Mouse (Mus musculus) stomach, embryonic 14.5 days (tissue): ENCODE measurements around the gene Mafk. TPM values are rescaled to one million over a fixed set of nuclear protein-coding genes. Genes with fewer than 3 reads are reported as not detected.

Source experiments
- ATAC-seq: fragments of 200-750 bp; cut with Nextera tagmentation; 2 replicates; pipeline ENCODE4 v1.8.0; 2017; ENCODE audit warnings: low read depth, moderate TSS enrichment; ENCODE audit not compliant: insufficient number of reproducible peaks, insufficient read depth, low FRiP score
- H3K27ac ChIP-seq: fragments of 300-500 bp; sonication (generic); 2 replicates; pipeline ENCODE4 v1.5.1; 2014; ENCODE audit warnings: mild to moderate bottlenecking, low read length, moderate library complexity, mixed read lengths
- H3K27me3 ChIP-seq: fragments of 300-500 bp; sonication (generic); 2 replicates; pipeline ENCODE4 v1.6.1; 2014; ENCODE audit warnings: low read length, control low read depth, mixed read lengths; ENCODE audit not compliant: control insufficient read depth, insufficient read depth
- H3K36me3 ChIP-seq: fragments of 300-500 bp; sonication (generic); 2 replicates; pipeline ENCODE4 v1.6.1; 2014; ENCODE audit warnings: mild to moderate bottlenecking, control low read depth, low read length, moderate library complexity, mixed read lengths; ENCODE audit not compliant: control insufficient read depth, insufficient read depth
- H3K4me1 ChIP-seq: fragments of 300-500 bp; sonication (generic); 2 replicates; pipeline ENCODE4 v1.6.1; 2014; ENCODE audit warnings: low read length, control low read depth, mixed read lengths; ENCODE audit not compliant: control insufficient read depth, insufficient read depth
- H3K4me2 ChIP-seq: fragments of 300-500 bp; sonication (generic); replicated peaks from 2 replicates; pipeline ENCODE4 v1.6.1; 2014; ENCODE audit warnings: low read depth, low read length, control low read depth
- H3K4me3 ChIP-seq: fragments of 300-500 bp; sonication (generic); 2 replicates; pipeline ENCODE4 v1.5.1; 2014; ENCODE audit warnings: low read depth, low read length, control low read depth
- H3K9ac ChIP-seq: fragments of 300-500 bp; sonication (generic); replicated peaks from 2 replicates; pipeline ENCODE4 v1.6.1; 2014; ENCODE audit warnings: low read depth, mild to moderate bottlenecking, control low read depth, low read length, moderate library complexity, mixed read lengths
- H3K9me3 ChIP-seq: fragments of 300-500 bp; sonication (generic); 2 replicates; pipeline ENCODE4 v1.6.1; 2016; ENCODE audit warnings: low read depth, low read length, control low read depth; ENCODE audit not compliant: control insufficient read depth
- WGBS: fragments of 180-500 bp; shearing (Covaris S2); extraction: QIAGEN DNeasy Blood & Tissue Kit; methylation state at CpG from one replicate; pipeline ENCODE4 v1.1.7; 2014; 5-methylcytosine and 5-hydroxymethylcytosine counted together
- polyA plus RNA-seq: library from polyadenylated mRNA; unstranded; fragments of >200 nt; fragmentation: Nextera tagmentation; extraction: Ambion mirVana; gene quantifications from 2 replicates; pipeline ENCODE4 v1.2.1, GENCODE M21; 2014

The Mafk gene
- polyA plus RNA-seq, 1 experiment from 2014 or later, result 7.1 TPM

DNA sequence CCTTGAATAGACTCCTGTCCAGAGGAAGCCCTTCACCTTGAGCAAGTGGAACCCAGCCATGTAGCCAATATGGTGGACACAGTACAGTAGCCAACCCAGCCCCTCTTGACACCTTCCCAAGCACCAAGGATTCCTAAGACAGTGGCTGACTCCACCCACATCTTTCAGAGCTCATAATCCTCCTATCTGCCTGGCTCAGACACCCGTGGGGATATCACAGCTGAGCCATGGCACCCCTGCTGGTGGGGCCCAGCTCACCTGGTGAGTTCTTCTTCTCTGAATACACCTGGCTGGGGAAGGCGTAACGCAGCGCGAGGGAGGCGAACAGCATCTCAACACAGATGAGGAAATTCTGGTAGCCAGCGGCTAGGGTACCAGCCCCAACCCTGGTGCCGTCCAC, 14.6 kb downstream of the Mafk start:
- Histone ChIP-seq H3K36me3 (peaks cover 2% of the 10 kb centered on the region), H3K9me3 (no peaks in the 10 kb centered on the region), H3K27me3 (no peaks in the 10 kb centered on the region), H3K27ac (no peak overlapping the region), H3K4me1 (peaks cover 6% of the 10 kb centered on the region; the same call in 1 of the 2 replicates), H3K4me2 (no peak overlapping the region), H3K9ac (no peak overlapping the region), H3K4me3 (no peak overlapping the region)
- 86% methylated on average over 8 of the region's 8 CpGs for WGBS
- ATAC-seq, result no peak

- Histone ChIP-seq H3K27ac (no peak overlapping the region), H3K36me3 (no peaks in the 10 kb centered on the region; the same call in 1 of the 2 replicates), H3K9ac (no peak overlapping the region), H3K4me1 (no peaks in the 10 kb centered on the region), H3K4me3 (no peak overlapping the region), H3K4me2 (no peak overlapping the region), H3K9me3 (no peaks in the 10 kb centered on the region), H3K27me3 (0 out of 2 replicates have a peak, but pooled peaks cover 3% of the 10 kb centered on the region)
- ATAC-seq, result no peak
- WGBS, result 64% methylated on average over 4 of the region's 4 CpGs
These were observed 18.1 kb downstream of the Mafk start for GRCm38 (mm10) chr5:139809397-139809796.

- Histone ChIP-seq H3K27ac (no peak overlapping the region), H3K9me3 (no peaks in the 10 kb centered on the region), H3K36me3 (no peaks in the 10 kb centered on the region), H3K4me1 (no peaks in the 10 kb centered on the region), H3K9ac (no peak overlapping the region), H3K4me2 (no peak overlapping the region), H3K4me3 (no peak overlapping the region), H3K27me3 (0 out of 2 replicates have a peak, but pooled peaks cover 3% of the 10 kb centered on the region)
- 75% methylated on average over 15 of the region's 15 CpGs for WGBS
- no peak for ATAC-seq
These were observed 20.5 kb downstream of the Mafk start for GRCm38 (mm10) chr5:139811677-139812397.

GRCm38 (mm10) chr5:139812398-139813125, 21.2 kb downstream of the Mafk start:
- H3K9me3 ChIP-seq, result no peaks in the 10 kb centered on the region
- 62% methylated on average over 20 of the region's 20 CpGs for WGBS
- ATAC-seq, result no peak
- no peaks in the 10 kb centered on the region for H3K4me1 ChIP-seq
- H3K27ac ChIP-seq, result no peak overlapping the region
- H3K4me2 ChIP-seq, result peak overlapping the region; percentile 6
- H3K27me3 ChIP-seq, result 0 out of 2 replicates have a peak, but pooled peaks cover 3% of the 10 kb centered on the region
- H3K4me3 ChIP-seq, result no peak overlapping the region
- H3K9ac ChIP-seq, result no peak overlapping the region
- no peaks in the 10 kb centered on the region for H3K36me3 ChIP-seq

- Histone ChIP-seq H3K4me2 (peak overlapping the region; percentile 32; the same call in 1 of the 2 replicates), H3K4me1 (no peaks in the 10 kb centered on the region), H3K27me3 (0 out of 2 replicates have a peak, but pooled peaks cover 3% of the 10 kb centered on the region), H3K4me3 (no peak overlapping the region), H3K9me3 (no peaks in the 10 kb centered on the region), H3K9ac (no peak overlapping the region), H3K27ac (no peak overlapping the region), H3K36me3 (no peaks in the 10 kb centered on the region)
- 27% methylated on average over 10 of the region's 10 CpGs for WGBS
- no peak for ATAC-seq
These were observed 21.8 kb downstream of the Mafk start for GRCm38 (mm10) chr5:139813126-139813490.

DNA sequence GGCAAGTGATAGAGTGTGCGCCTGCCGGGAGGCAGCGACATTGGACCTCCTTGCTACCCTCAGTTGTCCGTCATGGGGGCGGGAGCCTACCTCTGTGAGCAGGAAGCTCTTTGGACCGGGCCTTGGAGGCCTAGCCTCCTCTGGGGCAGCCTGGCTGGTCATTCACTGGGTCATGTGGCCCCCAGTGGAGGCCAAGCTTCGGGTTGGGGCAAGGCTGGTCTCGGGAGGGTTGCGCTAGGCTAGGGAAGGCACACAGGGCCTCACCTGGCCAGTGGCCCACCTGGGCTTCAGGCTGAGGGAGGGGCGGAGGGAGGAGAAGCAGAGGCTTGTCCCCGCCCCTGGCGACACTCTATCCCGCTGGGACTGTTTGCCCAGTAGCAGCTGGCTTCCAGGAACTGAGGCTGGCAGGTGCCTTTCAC, 22.7 kb downstream of the Mafk start:
- Histone ChIP-seq H3K4me3 (peak overlapping the region; percentile 22), H3K36me3 (no peaks in the 10 kb centered on the region), H3K27ac (peak overlapping the region; percentile 15; the same call in 1 of the 2 replicates), H3K9ac (no peak overlapping the region), H3K4me2 (peak overlapping the region; percentile 32), H3K4me1 (no peaks in the 10 kb centered on the region), H3K27me3 (0 out of 2 replicates have a peak, but pooled peaks cover 3% of the 10 kb centered on the region), H3K9me3 (no peaks in the 10 kb centered on the region)
- 6% methylated on average over 13 of the region's 13 CpGs for WGBS
- ATAC-seq, result peak; percentile 68

GRCm38 (mm10) chr5:139815964-139816363, 24.7 kb downstream of the Mafk start:
- WGBS, result 54% methylated on average over 6 of the region's 6 CpGs
- H3K36me3 ChIP-seq, result no peaks in the 10 kb centered on the region
- no peak overlapping the region for H3K4me3 ChIP-seq
- H3K27ac ChIP-seq, result no peak overlapping the region
- H3K9me3 ChIP-seq, result no peaks in the 10 kb centered on the region
- no peaks in the 10 kb centered on the region for H3K4me1 ChIP-seq
- H3K9ac ChIP-seq, result no peak overlapping the region
- 0 out of 2 replicates have a peak, but pooled peaks cover 3% of the 10 kb centered on the region for H3K27me3 ChIP-seq
- no peak for ATAC-seq
- H3K4me2 ChIP-seq, result no peak overlapping the region

DNA sequence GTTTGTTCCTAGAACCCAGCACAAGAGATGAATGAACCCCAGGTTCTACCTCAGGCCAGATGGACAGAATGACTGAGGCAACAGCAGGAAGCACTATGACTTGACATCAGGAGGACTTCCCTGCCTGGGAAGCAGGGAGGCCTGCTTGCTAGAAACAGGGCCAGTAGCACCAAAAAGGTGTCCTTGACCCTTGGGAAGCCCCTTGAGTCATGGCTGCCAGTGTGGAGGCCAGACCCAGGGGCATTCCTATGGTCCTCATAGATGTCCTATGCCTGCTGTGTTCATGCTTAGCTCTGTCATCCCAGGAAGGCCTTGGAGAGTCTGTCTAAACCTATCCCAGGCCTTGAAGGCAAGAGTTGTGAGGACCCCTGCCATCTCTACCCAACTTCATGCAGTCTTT, 25.1 kb downstream of the Mafk start:
- ATAC-seq, result no peak
- Histone ChIP-seq H3K27ac (no peak overlapping the region), H3K9me3 (no peaks in the 10 kb centered on the region), H3K4me2 (no peak overlapping the region), H3K36me3 (no peaks in the 10 kb centered on the region), H3K27me3 (0 out of 2 replicates have a peak, but pooled peaks cover 3% of the 10 kb centered on the region), H3K4me3 (no peak overlapping the region), H3K4me1 (no peaks in the 10 kb centered on the region), H3K9ac (no peak overlapping the region)
